Mouse (Mus musculus) hematopoietic multipotent progenitor cell, adult 10-12 weeks (in vitro differentiated cells): ENCODE measurements around the gene Cldn2. TPM values are rescaled to one million over a fixed set of nuclear protein-coding genes. Genes with fewer than 3 reads are reported as not detected.

Experiments used
- polyA plus RNA-seq: library from polyadenylated mRNA; stranded (reverse); fragments of >175 nt; gene quantifications from 2 replicates; pipeline ENCODE4 v1.2.3, GENCODE M21; 2012; ENCODE audit warnings: low replicate concordance

Cldn2 gene
- not detected in 2 replicates for polyA plus RNA-seq

GRCm38 (mm10) chrX:139800406-139800878, at the start of gene Cldn2:
Cldn2 (plus strand) TSS chrX:139800828.

DNA sequence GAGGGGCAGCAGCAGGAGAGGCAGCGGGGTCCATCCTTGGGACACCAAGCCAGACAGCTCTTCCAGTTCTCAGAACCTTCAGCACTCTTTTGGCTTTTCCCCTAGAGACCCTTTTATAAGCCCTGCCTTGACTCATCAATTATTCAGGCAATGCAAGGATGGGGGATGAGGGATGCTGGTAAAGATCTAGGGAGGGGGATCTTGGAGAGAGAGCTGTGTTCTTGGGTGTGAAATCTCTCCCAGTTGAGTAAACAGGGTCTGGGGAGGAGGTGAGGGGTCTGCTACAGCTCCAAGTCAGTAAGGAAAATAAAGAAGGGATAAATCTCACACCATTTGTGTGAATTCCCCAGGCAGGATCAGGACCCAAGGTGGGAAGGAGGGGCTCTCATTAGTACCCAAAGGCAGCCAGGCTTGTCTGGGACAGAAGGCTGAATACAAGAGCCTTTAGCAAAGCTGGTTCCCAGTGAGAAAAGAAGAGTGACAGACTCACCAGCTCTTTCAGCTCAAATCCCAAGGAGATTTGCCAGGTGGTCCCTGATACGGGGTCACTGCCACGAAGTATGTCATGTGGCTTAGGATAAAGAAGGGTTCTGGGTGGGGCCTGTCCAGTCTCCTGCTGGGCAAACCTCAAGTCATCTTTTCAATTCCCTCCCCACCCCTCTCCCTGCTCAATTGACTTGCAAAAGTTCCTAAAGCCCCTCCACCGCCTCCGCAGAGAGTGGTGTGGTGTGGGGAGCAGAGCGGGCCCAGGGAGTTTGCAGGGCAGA, 18.2 kb upstream of the Cldn2 start, which contains the start of gene Ripply1:
Gene Ripply1, minus strand, starts transcription at position 76 of the 767 bp plus-strand sequence.

Other genes with a start within 250 kb of the Cldn2 start
- 0.29 and 1.5 TPM in 2 replicates for gene Rnf128, start 237.5 kb upstream of the Cldn2 start, polyA plus RNA-seq
- 0.33 and 0.75 TPM in 2 replicates for gene Tbc1d8b, start 115.8 kb upstream of the Cldn2 start, polyA plus RNA-seq
- gene Gm15013, start 86.3 kb upstream of the Cldn2 start, polyA plus RNA-seq: not detected in 2 replicates
- not detected in 2 replicates for gene Ripply1, start 18.5 kb upstream of the Cldn2 start, polyA plus RNA-seq
- gene Morc4, start 70.8 kb downstream of the Cldn2 start, polyA plus RNA-seq: 0.13 TPM in 1 of 2 replicates, not detected in the other
- 0.28 and 0.92 TPM in 2 replicates for gene Rbm41, start 197.8 kb downstream of the Cldn2 start, polyA plus RNA-seq